Mouse (Mus musculus) lung, embryonic 14.5 days (tissue): ENCODE results near the gene Mpped2. TPM values are rescaled to one million over a fixed set of nuclear protein-coding genes. Genes with fewer than 3 reads are reported as not detected.

Source experiments
- ATAC-seq: fragments of 200-750 bp; cut with Nextera tagmentation; 2 replicates; pipeline ENCODE4 v1.8.0; 2017; ENCODE audit warnings: mild to moderate bottlenecking, moderate TSS enrichment, moderate library complexity; ENCODE audit not compliant: insufficient read depth
- DNase-seq: peaks from one replicate; pipeline ENCODE4 v3.0.0-alpha.2; 2015
- H3K27ac ChIP-seq: fragments of 300-500 bp; sonication (generic); 2 replicates; pipeline ENCODE4 v1.5.1; 2014; ENCODE audit warnings: low read depth, mild to moderate bottlenecking, moderate library complexity
- H3K27me3 ChIP-seq: fragments of 300-500 bp; sonication (generic); 2 replicates; pipeline ENCODE4 v1.6.1; 2014; ENCODE audit warnings: low read length, control low read depth; ENCODE audit not compliant: insufficient read depth
- H3K36me3 ChIP-seq: fragments of 300-500 bp; sonication (generic); 2 replicates; pipeline ENCODE4 v1.6.1; 2014; ENCODE audit warnings: control low read depth; ENCODE audit not compliant: insufficient read depth
- H3K4me1 ChIP-seq: fragments of 300-500 bp; sonication (generic); 2 replicates; pipeline ENCODE4 v1.6.1; 2014; ENCODE audit warnings: antibody characterized with exemption, control low read depth; ENCODE audit not compliant: insufficient read depth
- H3K4me2 ChIP-seq: fragments of 300-500 bp; sonication (generic); 2 replicates; pipeline ENCODE4 v1.6.1; 2014; ENCODE audit warnings: mild to moderate bottlenecking
- H3K4me3 ChIP-seq: fragments of 300-500 bp; sonication (generic); 2 replicates; pipeline ENCODE4 v1.5.1; 2014; ENCODE audit warnings: low read depth, low read length
- H3K9ac ChIP-seq: fragments of 300-500 bp; sonication (generic); 2 replicates; pipeline ENCODE4 v1.6.1; 2014
- H3K9me3 ChIP-seq: fragments of 300-500 bp; sonication (generic); 2 replicates; pipeline ENCODE4 v1.6.1; 2016; ENCODE audit warnings: low read depth, low read length, control low read depth
- CTCF ChIP-seq: IDR thresholded peaks from 2 replicates; pipeline ENCODE4 v1.5.1; 2016; ENCODE audit warnings: antibody characterized with exemption, low read depth
- WGBS: fragments of 180-500 bp; shearing (Covaris S2); extraction: QIAGEN DNeasy Blood & Tissue Kit; methylation state at CpG from one replicate; pipeline ENCODE4 v1.1.7; 2014; 5-methylcytosine and 5-hydroxymethylcytosine counted together
- polyA plus RNA-seq: library from polyadenylated mRNA; unstranded; fragments of >200 nt; fragmentation: Nextera tagmentation; extraction: Ambion mirVana; gene quantifications from 2 replicates; pipeline ENCODE4 v1.2.1, GENCODE M21; 2014

Gene Mpped2
- polyA plus RNA-seq = 31.1 and 33.3 TPM in 2 replicates

- H3K9me3 ChIP-seq = no peaks in the 10 kb centered on the region
- ATAC-seq = peak; percentile 73
- peak within 1 kb of the TSS; percentile 87 for H3K9ac ChIP-seq
- no peaks in the 10 kb centered on the region for H3K27me3 ChIP-seq
- no peaks in the 10 kb centered on the region for H3K36me3 ChIP-seq
- H3K27ac ChIP-seq = peak within 1 kb of the TSS; percentile 92
- WGBS = under 1% methylated on average over 52 of the region's 56 CpGs
- H3K4me1 ChIP-seq = peaks cover 11% of the 10 kb centered on the region
- peak within 1 kb of the TSS; percentile 97 for H3K4me2 ChIP-seq
- TF ChIP-seq CTCF = peak; percentile 53
- peak within 1 kb of the TSS; percentile 77 for H3K4me3 ChIP-seq
- DNase-seq = peak; percentile 78
Measured at GRCm38 (mm10) chr2:106692783-106693701, at the start of gene Mpped2. Gene Mpped2, plus strand, starts transcription at chr2:106693269.

GRCm38 (mm10) chr2:106644782-106645181, 48.3 kb upstream of the Mpped2 start:
- TF ChIP-seq CTCF = no peak
- no peaks in the 10 kb centered on the region for H3K9me3 ChIP-seq
- H3K27ac ChIP-seq = no peak overlapping the region
- ATAC-seq (no peak), DNase-seq (no peak)
- no peak overlapping the region for H3K4me2 ChIP-seq
- WGBS = 86% methylated on average over 3 of the region's 3 CpGs
- H3K4me3 ChIP-seq = no peak overlapping the region
- H3K36me3 ChIP-seq = no peaks in the 10 kb centered on the region
- H3K9ac ChIP-seq = no peak overlapping the region
- H3K4me1 ChIP-seq = peaks cover 2% of the 10 kb centered on the region; the same call in 1 of the 2 replicates
- H3K27me3 ChIP-seq = no peaks in the 10 kb centered on the region

DNA sequence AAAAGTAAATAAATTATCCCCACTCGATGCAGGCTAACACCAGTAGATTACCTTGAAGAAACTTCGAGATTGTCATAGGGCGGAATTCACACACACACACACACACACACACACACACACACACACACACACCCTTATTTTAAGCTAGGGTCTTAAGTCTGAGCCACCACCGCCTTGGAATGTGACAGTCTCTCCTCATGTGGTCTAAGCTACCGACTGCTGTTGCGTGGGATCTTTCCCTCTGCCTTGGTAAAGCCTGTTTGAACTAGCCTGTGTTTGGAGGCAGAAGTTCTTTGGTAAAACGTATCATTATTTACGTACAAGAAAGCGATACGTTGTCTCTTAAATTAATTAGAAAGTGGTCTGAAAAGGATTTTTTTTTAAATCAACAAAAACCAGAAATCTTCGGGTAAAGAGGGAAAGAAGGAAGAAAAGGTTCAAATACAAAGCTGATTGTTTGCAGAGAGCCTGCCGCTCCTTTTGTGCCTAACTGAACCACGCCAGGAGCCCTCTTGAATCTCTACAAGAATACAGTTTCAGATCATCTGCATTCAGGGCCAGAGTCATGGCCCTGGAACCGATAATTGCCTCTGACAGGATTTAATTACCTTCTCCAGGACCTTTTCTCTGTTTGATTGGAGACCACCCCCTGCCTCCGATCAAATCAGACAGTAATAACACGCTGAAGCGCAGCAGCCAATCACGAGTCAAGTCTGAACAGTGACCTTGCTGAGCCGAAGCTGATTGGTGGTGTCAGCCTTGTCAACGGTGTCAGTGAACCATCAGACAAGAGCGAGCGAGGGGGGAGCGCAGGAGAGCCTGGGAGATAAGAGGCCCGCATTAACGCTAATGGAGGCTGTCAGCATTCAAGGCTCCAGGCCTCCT, 43.1 kb upstream of the Mpped2 start:
- peaks cover 2% of the 10 kb centered on the region for H3K4me1 ChIP-seq
- H3K27ac ChIP-seq = 0 out of 2 replicates have a peak overlapping the region, but pooled peaks have one; percentile 24
- TF ChIP-seq CTCF = no peak
- 5% methylated on average over 25 of the region's 25 CpGs for WGBS
- ATAC-seq (peak; percentile 97), DNase-seq (peak; percentile 92)
- H3K9me3 ChIP-seq = no peaks in the 10 kb centered on the region
- H3K4me3 ChIP-seq = peak overlapping the region; percentile 49
- no peaks in the 10 kb centered on the region for H3K27me3 ChIP-seq
- peak overlapping the region; percentile 70 for H3K4me2 ChIP-seq
- no peaks in the 10 kb centered on the region for H3K36me3 ChIP-seq
- H3K9ac ChIP-seq = peak overlapping the region; percentile 59

DNA sequence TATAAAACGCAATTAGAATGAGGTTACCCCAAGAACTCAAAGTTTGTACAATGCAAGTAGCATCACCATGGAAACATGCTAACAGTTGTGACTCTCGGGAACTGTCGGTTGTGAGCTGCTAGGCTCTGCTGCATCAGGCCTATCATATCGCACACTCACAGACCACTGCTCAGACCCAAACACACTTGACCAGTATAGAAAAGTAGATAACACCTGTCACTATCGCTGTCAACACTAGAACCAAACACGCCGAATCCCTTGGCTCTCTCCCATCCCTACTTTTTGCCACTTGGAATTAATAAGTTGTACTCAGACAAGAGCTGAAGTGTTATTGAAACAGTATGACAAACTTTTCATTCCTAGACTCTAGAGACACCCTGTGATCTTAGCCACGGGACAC, 40.9 kb upstream of the Mpped2 start:
- ATAC-seq = peak; percentile 23; the same call in 1 of the 2 replicates
- Histone ChIP-seq H3K4me2 (no peak overlapping the region), H3K9me3 (no peaks in the 10 kb centered on the region)

GRCm38 (mm10) chr2:106652741-106653140, 40.3 kb upstream of the Mpped2 start:
- ATAC-seq = no peak
- Histone ChIP-seq H3K4me1 (peaks cover 2% of the 10 kb centered on the region), H3K36me3 (no peaks in the 10 kb centered on the region), H3K27me3 (no peaks in the 10 kb centered on the region), H3K27ac (no peak overlapping the region), H3K4me3 (no peak overlapping the region), H3K4me2 (no peak overlapping the region), H3K9me3 (no peaks in the 10 kb centered on the region), H3K9ac (no peak overlapping the region)
- no peak for DNase-seq
- TF ChIP-seq CTCF = no peak
- 54% methylated on average over 4 of the region's 4 CpGs for WGBS

More for the DNA sequence above, 40.9 kb upstream of the Mpped2 start:
- Histone ChIP-seq H3K27me3 (no peaks in the 10 kb centered on the region), H3K36me3 (no peaks in the 10 kb centered on the region), H3K9ac (no peak overlapping the region), H3K4me3 (no peak overlapping the region), H3K4me1 (peaks cover 2% of the 10 kb centered on the region), H3K27ac (no peak overlapping the region)
- no peak for TF ChIP-seq CTCF
- WGBS = 23% methylated on average over 8 of the region's 8 CpGs
- DNase-seq = peak; percentile 46

DNA sequence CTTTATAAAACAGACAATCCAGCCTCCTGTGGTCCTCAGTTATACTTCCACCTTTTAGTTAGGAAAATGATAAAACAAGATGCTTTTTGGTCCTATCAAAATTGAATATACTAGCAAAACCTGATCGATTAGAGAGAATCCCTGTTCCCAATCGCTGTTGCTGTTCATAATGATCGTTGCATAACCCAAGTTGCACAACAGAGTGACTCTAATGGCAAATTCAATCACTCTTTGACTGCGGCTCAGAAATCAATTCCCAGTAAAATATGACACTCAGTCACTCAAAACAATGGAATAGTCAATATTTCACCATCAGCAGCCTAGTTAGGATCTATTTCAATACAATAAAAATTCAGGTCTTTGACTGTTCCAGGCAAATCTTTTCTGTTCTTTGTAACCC, 39.8 kb upstream of the Mpped2 start:
- Histone ChIP-seq H3K27me3 (no peaks in the 10 kb centered on the region), H3K36me3 (no peaks in the 10 kb centered on the region), H3K4me3 (no peak overlapping the region), H3K9ac (no peak overlapping the region), H3K9me3 (no peaks in the 10 kb centered on the region), H3K4me1 (peaks cover 2% of the 10 kb centered on the region), H3K27ac (no peak overlapping the region), H3K4me2 (no peak overlapping the region)
- DNase-seq = no peak
- TF ChIP-seq CTCF = no peak
- ATAC-seq = no peak
- WGBS = 92% methylated on average over 4 of the region's 4 CpGs

DNA sequence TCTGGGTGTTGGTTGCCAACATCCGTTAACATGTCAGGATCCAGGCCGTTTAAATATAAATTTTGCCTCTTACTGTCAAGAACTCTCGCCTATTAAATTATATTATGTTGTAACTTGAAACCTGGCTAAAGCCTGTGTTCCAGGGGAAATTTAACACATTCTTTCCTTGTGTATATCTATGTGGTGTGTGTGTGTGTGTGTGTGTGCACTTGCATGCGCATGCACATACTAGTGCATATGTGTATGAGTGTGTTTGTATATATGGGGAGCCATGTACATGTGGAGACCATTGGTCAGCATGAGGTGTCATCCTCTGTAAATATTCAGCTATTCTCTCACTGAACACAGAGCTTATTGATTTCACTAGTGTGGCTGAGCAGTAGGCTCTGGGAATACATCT, 37.8 kb upstream of the Mpped2 start:
- Histone ChIP-seq H3K36me3 (no peaks in the 10 kb centered on the region), H3K9ac (no peak overlapping the region), H3K4me1 (no peaks in the 10 kb centered on the region; the same call in 1 of the 2 replicates), H3K4me3 (no peak overlapping the region), H3K9me3 (no peaks in the 10 kb centered on the region), H3K27me3 (no peaks in the 10 kb centered on the region), H3K4me2 (no peak overlapping the region), H3K27ac (no peak overlapping the region)
- TF ChIP-seq CTCF = no peak
- DNase-seq (no peak), ATAC-seq (no peak)
- 40% methylated on average over 4 of the region's 4 CpGs for WGBS
